Mouse (Mus musculus) lung, adult 2 months (tissue): ENCODE measurements at regions not wholly inside any gene's neighbourhood (a gene's known extent, or its start where the extent isn't known, plus 50 kb on each side); places are given as distances from the start of the nearest gene placed in this dataset.

ENCODE experiments used
- DNase-seq: peaks from one replicate; pipeline ENCODE4 v3.0.0; 2022
- H3K4me1 ChIP-seq: fragments of 200-500 bp; 2 replicates; pipeline ENCODE4 v1.6.1; 2011; ENCODE audit warnings: low read length; ENCODE audit not compliant: control insufficient read depth, insufficient read depth
- H3K4me3 ChIP-seq: fragments of 200-500 bp; replicated peaks from 2 replicates; pipeline ENCODE3; 2011; ENCODE audit warnings: low read depth, mild to moderate bottlenecking, control low read depth, low read length; ENCODE audit errors: extremely low read depth
- CTCF ChIP-seq: fragments of 200-500 bp; IDR thresholded peaks from 2 replicates; pipeline ENCODE4 v1.5.1; 2011; ENCODE audit warnings: mild to moderate bottlenecking, low read length, control low read depth; ENCODE audit not compliant: insufficient read depth
- POLR2A ChIP-seq: fragments of 200-500 bp; IDR thresholded peaks from 2 replicates; pipeline ENCODE4 v1.6.1; 2011; ENCODE audit warnings: low read depth, mild to moderate bottlenecking, control low read depth, low read length, borderline replicate concordance; ENCODE audit errors: extremely low read depth
- WGBS: fragments of 180-500 bp; shearing (Covaris S2); methylation state at CpG from one replicate; pipeline ENCODE4 v1.1.7; 2018; 5-methylcytosine and 5-hydroxymethylcytosine counted together

- TF ChIP-seq CTCF (no peak), POLR2A (no peak)
- no peak for DNase-seq
- no peak overlapping the region for H3K4me3 ChIP-seq
- WGBS = 5% methylated on average over 19 of the region's 19 CpGs
- H3K4me1 ChIP-seq = no peaks in the 10 kb centered on the region; the same call in 1 of the 2 replicates
Observed at GRCm38 (mm10) chr2:172732453-172733210, 183.2 kb downstream of the Tfap2c start.

- WGBS = 14% methylated on average over 9 of the region's 9 CpGs
- TF ChIP-seq POLR2A (no peak), CTCF (no peak)
- H3K4me3 ChIP-seq = no peak overlapping the region
- no peak for DNase-seq
- no peaks in the 10 kb centered on the region; the same call in 1 of the 2 replicates for H3K4me1 ChIP-seq
Observed at GRCm38 (mm10) chr2:172733403-172733995, 184.1 kb downstream of the Tfap2c start.

GRCm38 (mm10) chr2:172735621-172736020 is 186.2 kb downstream of the Tfap2c start:
- no peak for TF ChIP-seq CTCF
- H3K4me3 ChIP-seq = no peak overlapping the region
- no peaks in the 10 kb centered on the region for H3K4me1 ChIP-seq
- DNase-seq = no peak
- whole genome bisulfite sequencing = 36% methylated on average over 6 of the region's 6 CpGs

- TF ChIP-seq CTCF (no peak), POLR2A (no peak)
- WGBS = 33% methylated on average over 11 of the region's 11 CpGs
- no peak for DNase-seq
Observed at GRCm38 (mm10) chr2:172739041-172739491, 189.7 kb downstream of the Tfap2c start.

GRCm38 (mm10) chr2:172739529-172739928 is 190.1 kb downstream of the Tfap2c start:
- WGBS = 9% methylated on average over 19 of the region's 19 CpGs
- TF ChIP-seq CTCF (no peak), POLR2A (no peak)
- no peak for DNase-seq
- Histone ChIP-seq H3K4me1 (no peaks in the 10 kb centered on the region), H3K4me3 (no peak overlapping the region)

More at GRCm38 (mm10) chr2:172739041-172739491, 189.7 kb downstream of the Tfap2c start:
- H3K4me3 ChIP-seq = no peak overlapping the region
- H3K4me1 ChIP-seq = no peaks in the 10 kb centered on the region

- Histone ChIP-seq H3K4me1 (no peaks in the 10 kb centered on the region), H3K4me3 (no peak overlapping the region)
- DNase-seq = no peak
- TF ChIP-seq POLR2A (no peak), CTCF (no peak)
- 80% methylated on average over 11 of the region's 11 CpGs for WGBS
Observed at GRCm38 (mm10) chr2:172751364-172751763, 188.8 kb downstream of the Bmp7 start.

GRCm38 (mm10) chr2:172755686-172756471 is 184.2 kb downstream of the Bmp7 start:
- no peaks in the 10 kb centered on the region for H3K4me1 ChIP-seq
- WGBS = 64% methylated on average over 15 of the region's 15 CpGs
- no peak for DNase-seq
- no peak overlapping the region for H3K4me3 ChIP-seq
- no peak for TF ChIP-seq POLR2A
- no peak for TF ChIP-seq CTCF

GRCm38 (mm10) chr2:172756472-172756860 is 183.7 kb downstream of the Bmp7 start:
- Histone ChIP-seq H3K4me1 (no peaks in the 10 kb centered on the region), H3K4me3 (no peak overlapping the region)
- TF ChIP-seq CTCF (no peak), POLR2A (no peak)
- 28% methylated on average over 8 of the region's 8 CpGs for WGBS
- DNase-seq = no peak

- H3K4me1 ChIP-seq = no peaks in the 10 kb centered on the region
- DNase-seq = no peak
- 20% methylated on average over 9 of the region's 9 CpGs for WGBS
- no peak for TF ChIP-seq POLR2A
- TF ChIP-seq CTCF = peak; percentile 17; the same call in 1 of the 2 replicates
- H3K4me3 ChIP-seq = no peak overlapping the region
Observed at GRCm38 (mm10) chr2:172758497-172758896, 181.6 kb downstream of the Bmp7 start.
